Comparison of ENCODE assay signal across 10 mouse cellular contexts in the genomic region with DNA sequence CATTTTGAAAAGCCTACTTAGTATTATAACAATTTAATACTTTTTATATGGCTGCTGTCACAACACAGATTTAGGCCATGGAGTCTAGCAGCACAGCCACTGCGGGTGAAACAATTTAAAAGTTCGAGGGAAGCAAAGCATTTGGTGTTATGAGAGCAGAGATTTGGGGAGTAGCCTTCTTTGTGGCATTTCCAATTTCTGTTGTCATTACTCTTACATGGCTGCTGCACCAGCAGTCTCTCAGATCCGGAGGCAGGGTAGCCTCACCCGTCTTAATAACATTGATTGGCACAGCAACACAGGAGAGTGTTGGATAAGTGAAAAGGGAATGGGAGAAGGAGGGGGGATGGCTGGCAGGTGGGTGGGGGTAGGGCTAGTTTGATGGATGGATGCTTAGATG. TPM values are rescaled to one million over a fixed set of nuclear protein-coding genes. Genes with fewer than 3 reads are reported as not detected.
DNase-seq lines count a peak whose midpoint lies in the region; ATAC-seq lines count a peak whose summit lies in the region.
"Had no signal": no experiment of that assay in that cellular context is flagged by ENCODE, and none has a peak within 500 bp of the region (broad histone marks: within the 10 kb centered on the region; RNA-seq: fewer than 3 reads in every experiment).

No protein-coding gene starts in this region.

- DNase-seq in heart, adult 11 months: peak; percentile 65
- no peak for DNase-seq in heart, embryonic 10.5 days (ENCODE audit: low spot score)
- no peak for DNase-seq in embryonic facial prominence, embryonic 14.5 days (ENCODE audit: low spot score)
- no peak for DNase-seq in midbrain, embryonic 14.5 days
- no peak for DNase-seq in gastrocnemius, postnatal 36 days
- no peak for DNase-seq in kidney, postnatal 36 days
- DNase-seq in ovary, postnatal 14 days (ENCODE audit: low spot score): no peak

- H3K4me3 ChIP-seq in heart, embryonic 10.5 days: no peak overlapping the region
- no peak overlapping the region for H3K4me3 ChIP-seq in embryonic facial prominence, embryonic 14.5 days (ENCODE audit: low read depth, low read length)
- H3K4me3 ChIP-seq in hindbrain, embryonic 12.5 days: no peak overlapping the region
- H3K4me3 ChIP-seq in midbrain, embryonic 14.5 days (replicated peaks; ENCODE audit: low read depth, low read length): peak overlapping the region; percentile 33; the same call in 1 of the 2 replicates

- WGBS in heart, embryonic 10.5 days: 70% methylated on average over 4 of the region's 4 CpGs
- WGBS in embryonic facial prominence, embryonic 14.5 days: 65% methylated on average over 4 of the region's 4 CpGs
- 68% methylated on average over 4 of the region's 4 CpGs for WGBS in hindbrain, embryonic 12.5 days
- 60% methylated on average over 4 of the region's 4 CpGs for whole genome bisulfite sequencing in midbrain, embryonic 14.5 days

- no peaks in the 10 kb centered on the region for H3K9me3 ChIP-seq in heart, embryonic 10.5 days
- H3K9me3 ChIP-seq in embryonic facial prominence, embryonic 14.5 days (ENCODE audit: control insufficient read depth, low read length): no peaks in the 10 kb centered on the region
- H3K9me3 ChIP-seq in hindbrain, embryonic 12.5 days (replicated peaks): no peaks in the 10 kb centered on the region
- H3K9me3 ChIP-seq in midbrain, embryonic 14.5 days (ENCODE audit: control insufficient read depth, low read length): no peaks in the 10 kb centered on the region; the same call in 1 of the 2 replicates

- no peaks in the 10 kb centered on the region for H3K27me3 ChIP-seq in heart, embryonic 10.5 days (ENCODE audit: insufficient read depth, poor library complexity, severe bottlenecking)
- no peaks in the 10 kb centered on the region for H3K27me3 ChIP-seq in embryonic facial prominence, embryonic 14.5 days (replicated peaks; ENCODE audit: control insufficient read depth, insufficient read depth, low read length)
- H3K27me3 ChIP-seq in hindbrain, embryonic 12.5 days: peaks cover 11% of the 10 kb centered on the region
- H3K27me3 ChIP-seq in midbrain, embryonic 14.5 days (ENCODE audit: control insufficient read depth, insufficient read depth, low read length): no peaks in the 10 kb centered on the region

- peak overlapping the region; percentile 51; the same call in 1 of the 2 replicates for H3K4me2 ChIP-seq in embryonic facial prominence, embryonic 14.5 days (ENCODE audit: low read depth, low read length)
- peak overlapping the region; percentile 50; the same call in 1 of the 2 replicates for H3K4me2 ChIP-seq in hindbrain, embryonic 12.5 days (replicated peaks)
- peak overlapping the region; percentile 51 for H3K4me2 ChIP-seq in midbrain, embryonic 14.5 days (ENCODE audit: low read length)

- no peaks in the 10 kb centered on the region for H3K4me1 ChIP-seq in heart, embryonic 10.5 days
- no peaks in the 10 kb centered on the region for H3K4me1 ChIP-seq in embryonic facial prominence, embryonic 14.5 days (ENCODE audit: control insufficient read depth, insufficient read depth, low read length)
- H3K4me1 ChIP-seq in hindbrain, embryonic 12.5 days: peaks cover 2% of the 10 kb centered on the region; the same call in 1 of the 2 replicates
- peaks cover 8% of the 10 kb centered on the region; the same call in 1 of the 2 replicates for H3K4me1 ChIP-seq in midbrain, embryonic 14.5 days (ENCODE audit: control insufficient read depth, insufficient read depth, low read length)

- H3K9ac ChIP-seq in embryonic facial prominence, embryonic 14.5 days (ENCODE audit: low read depth, low read length): no peak overlapping the region
- H3K9ac ChIP-seq in hindbrain, embryonic 12.5 days: no peak overlapping the region
- H3K9ac ChIP-seq in midbrain, embryonic 14.5 days (replicated peaks; ENCODE audit: low read length): peak overlapping the region; percentile 50; the same call in 1 of the 2 replicates

- H3K27ac ChIP-seq in heart, embryonic 10.5 days: no peak overlapping the region
- H3K27ac ChIP-seq in embryonic facial prominence, embryonic 14.5 days (replicated peaks; ENCODE audit: low read depth, low read length): no peak overlapping the region
- H3K27ac ChIP-seq in hindbrain, embryonic 12.5 days: peak overlapping the region; percentile 72; the same call in 1 of the 2 replicates
- H3K27ac ChIP-seq in midbrain, embryonic 14.5 days (replicated peaks; ENCODE audit: low read depth, low read length): peak overlapping the region; percentile 80
- H3K27ac ChIP-seq: kidney, postnatal 0 days; macrophage had no signal

- H3K36me3 ChIP-seq in heart, embryonic 10.5 days: no peaks in the 10 kb centered on the region
- H3K36me3 ChIP-seq in embryonic facial prominence, embryonic 14.5 days (ENCODE audit: control insufficient read depth, insufficient read depth, low read length): no peaks in the 10 kb centered on the region
- H3K36me3 ChIP-seq in hindbrain, embryonic 12.5 days: no peaks in the 10 kb centered on the region
- no peaks in the 10 kb centered on the region for H3K36me3 ChIP-seq in midbrain, embryonic 14.5 days (ENCODE audit: control insufficient read depth, insufficient read depth, low read length)

- ATAC-seq in embryonic facial prominence, embryonic 14.5 days (ENCODE audit: low read depth): no peak
- ATAC-seq in hindbrain, embryonic 12.5 days (ENCODE audit: low FRiP score): no peak
- no peak for ATAC-seq in midbrain, embryonic 14.5 days (ENCODE audit: low FRiP score, low TSS enrichment)

- intact Hi-C loops in gastrocnemius, postnatal 36 days (cut with DNase I): loop anchor here (5.0 to 10.0 kb wide), 4 partner anchors 149 to 599 kb away; a partner anchor contains a TSS

RNA-seq across cellular contexts. Expression of a gene that starts 58.5 kb away (rescaled TPM):
- 29.8 and 35.8 TPM in 2 replicates for polyA plus RNA-seq in heart, embryonic 10.5 days (2016; fragmentation: Nextera tagmentation; extraction: Ambion mirVana)
- 34.5 and 35.1 TPM in 2 replicates for polyA plus RNA-seq in embryonic facial prominence, embryonic 14.5 days (2014; fragmentation: Nextera tagmentation; extraction: Ambion mirVana)
- polyA plus RNA-seq in hindbrain, embryonic 12.5 days (2016; fragmentation: Nextera tagmentation; extraction: Ambion mirVana): 20.9 and 25.5 TPM in 2 replicates
- 13.1 and 18.9 TPM in 2 replicates for polyA plus RNA-seq in midbrain, embryonic 14.5 days (2014; fragmentation: Nextera tagmentation; extraction: Ambion mirVana)
- total RNA-seq in gastrocnemius, postnatal 36 days (2021): 10 to 100 TPM; 25.9 to 33.6 TPM

Comparison
In these comparisons a context has a peak if more than half of its experiments do, and no peak if none do; other contexts are left out.
1. H3K27ac ChIP-seq: peak in hindbrain, embryonic 12.5 days (single experiment) and midbrain, embryonic 14.5 days (single experiment); none in heart, embryonic 10.5 days (single experiment) and embryonic facial prominence, embryonic 14.5 days (single experiment).
2. Peak in every context shown above with its lines, with median percentiles within 50 percentile points of each other: H3K4me2 ChIP-seq.